Mouse (Mus musculus) kidney, adult 2 months (tissue): ENCODE results near the gene Cd5.

Experiments
- CTCF ChIP-seq: fragments of 200-500 bp; conservative IDR thresholded peaks from 2 replicates; pipeline ENCODE4 v1.5.1; 2011; ENCODE audit warnings: low read depth, mild to moderate bottlenecking, control low read depth, low read length, moderate library complexity, mixed read lengths; ENCODE audit not compliant: insufficient read depth, insufficient read length
- POLR2A ChIP-seq: fragments of 200-500 bp; IDR thresholded peaks from one replicate; pipeline ENCODE4 v1.6.1; 2011; ENCODE audit warnings: low read depth, low read length, control low read depth

DNA sequence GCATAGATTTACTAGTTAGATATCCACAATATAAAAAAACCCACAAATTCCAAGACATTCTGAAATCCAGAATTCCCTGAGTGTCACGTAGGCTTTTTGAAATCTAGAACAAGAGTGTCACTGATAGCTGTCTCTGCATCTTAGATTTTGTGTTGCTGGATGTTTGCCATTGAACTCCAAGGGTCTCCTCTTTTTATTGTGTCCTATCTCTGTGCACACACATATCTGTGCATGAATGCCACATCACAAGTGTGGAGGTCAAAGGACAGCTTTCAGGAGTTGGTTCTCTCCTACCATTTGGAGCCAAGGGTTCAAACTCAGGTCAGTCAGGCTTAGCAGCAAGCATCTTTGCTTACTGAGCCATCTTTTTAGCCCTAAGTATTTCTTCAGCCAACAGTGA, 30.9 kb downstream of the Cd5 start:
- TF ChIP-seq CTCF (no peak), POLR2A (no peak)
